Mouse (Mus musculus) left cerebral cortex, adult 8-10 months (tissue): Measurements from ENCODE around the gene Dusp16. TPM values are rescaled to one million over a fixed set of nuclear protein-coding genes. Genes with fewer than 3 reads are reported as not detected.
A peak's percentile ranks its signal among the peaks of the same experiment; 100 is the strongest.

ENCODE experiments used
- DNase-seq, 2 experiments: peaks; one replicate each; pipeline ENCODE4 v3.0.0; 2022; ENCODE audit warnings: low spot score in 2 of 2
- total RNA-seq, 4 experiments: library from RNA; stranded (reverse); gene quantifications; 2 replicates each; pipeline ENCODE4 v1.2.4; 2022

Gene Dusp16
- 10 to 100 TPM in 3 of 4 experiments, 1 to 10 TPM in 1; 9.9 to 16.3 (median 14.0) TPM for total RNA-seq

DNA sequence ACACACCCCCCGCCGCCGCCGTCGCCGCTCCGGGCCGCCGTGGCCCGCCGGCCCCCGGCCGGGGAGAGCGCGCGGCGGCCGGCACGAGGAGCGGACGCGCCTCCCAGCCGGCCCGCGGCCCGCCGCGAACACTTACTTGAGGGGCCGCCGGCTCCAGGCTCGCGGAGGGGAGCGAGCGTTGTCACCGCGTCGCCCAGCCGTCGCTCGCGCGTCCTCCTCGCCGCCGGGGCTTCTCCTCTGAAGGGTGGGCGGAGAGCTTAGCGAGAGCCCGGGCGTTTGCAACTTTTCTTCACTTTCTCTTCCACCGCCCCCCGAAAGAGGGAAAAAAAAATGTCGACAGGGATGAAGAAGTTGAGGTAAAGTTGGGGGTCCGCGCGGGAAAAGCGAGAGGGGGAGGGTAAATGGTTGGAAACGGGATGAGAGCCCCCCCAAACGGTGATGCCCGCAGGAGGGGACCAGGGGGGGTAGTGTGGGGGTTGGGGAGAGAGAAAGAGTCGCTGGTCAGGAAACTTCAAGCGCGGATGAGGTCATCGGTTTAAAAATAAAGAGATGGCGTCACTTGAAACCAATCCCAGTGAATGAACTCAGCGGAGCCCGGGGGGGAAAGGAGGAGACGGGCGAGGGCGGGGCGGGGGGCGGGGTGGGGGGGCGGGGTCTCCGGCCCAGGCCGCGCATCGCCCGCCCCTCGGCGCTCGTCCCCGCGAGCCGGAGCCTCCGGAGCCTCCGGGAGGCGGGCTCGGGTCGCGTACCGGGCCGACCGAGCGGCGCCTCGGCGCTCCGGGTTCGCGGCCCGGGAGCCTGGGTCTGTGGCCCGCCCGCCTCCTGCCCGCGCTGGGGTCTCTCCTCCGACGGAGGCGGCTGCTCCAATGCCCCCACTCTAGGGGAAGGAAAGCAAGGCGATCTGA lies at the start of gene Dusp16:
Gene Dusp16 (minus strand): TSS at position 485 of the 905 bp plus-strand sequence.
- DNase-seq = peak; percentile 39 to 85

- DNase-seq = no peak
These were observed 47.9 kb upstream of the Dusp16 start for GRCm38 (mm10) chr6:134840346-134840745.

DNA sequence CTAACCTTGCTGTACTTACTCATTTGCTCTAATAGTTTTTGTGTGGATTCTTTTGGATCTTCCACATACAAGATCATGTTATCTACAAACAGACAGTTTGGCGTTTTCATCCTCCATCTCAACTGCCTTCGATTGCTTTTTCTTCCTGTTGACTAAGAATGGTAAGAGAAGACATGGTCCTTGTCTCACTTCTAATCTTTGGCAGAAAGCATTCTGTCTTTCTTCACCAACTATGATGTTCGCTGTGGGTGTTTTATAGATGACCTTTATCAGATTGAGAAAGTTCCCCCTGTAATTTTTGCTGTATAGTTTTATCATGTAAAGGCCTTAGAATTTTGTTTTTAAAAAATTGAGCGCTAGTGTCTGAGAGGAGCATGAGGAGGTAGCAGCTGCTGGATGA lies 45.7 kb upstream of the Dusp16 start:
- no peak for DNase-seq

GRCm38 (mm10) chr6:134834585-134835251 lies 42.3 kb upstream of the Dusp16 start:
- no peak for DNase-seq

- no peak for DNase-seq
These were observed 38.4 kb upstream of the Dusp16 start for GRCm38 (mm10) chr6:134830776-134831175.

GRCm38 (mm10) chr6:134829786-134830700 lies 37.6 kb upstream of the Dusp16 start, which contains the start of gene Crebl2:
Gene Crebl2, plus strand, starts transcription at chr6:134830154.
- DNase-seq = peak; percentile 100

- DNase-seq = no peak
These were observed 30.4 kb upstream of the Dusp16 start for GRCm38 (mm10) chr6:134822844-134823243.

DNA sequence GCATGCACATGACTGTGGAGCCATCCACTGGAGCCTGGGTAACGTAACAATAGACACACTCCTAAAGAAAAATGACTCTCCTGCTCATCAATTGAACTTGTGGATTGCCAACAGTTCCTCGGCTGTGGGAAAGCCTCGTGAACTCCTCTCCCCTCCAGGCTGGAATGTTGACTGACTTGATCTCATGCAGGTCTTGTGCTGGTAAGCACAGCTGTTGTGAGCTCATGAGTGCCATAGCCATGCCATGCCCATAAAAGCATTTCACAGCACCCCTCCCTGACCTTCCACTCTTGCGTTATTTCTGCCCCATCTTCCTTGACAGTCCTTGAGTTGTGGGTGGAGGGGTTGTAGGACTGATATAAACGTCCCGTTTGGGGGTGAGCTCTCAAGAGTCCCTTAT lies 28.0 kb upstream of the Dusp16 start:
- DNase-seq = no peak

GRCm38 (mm10) chr6:134819741-134820140 lies 27.3 kb upstream of the Dusp16 start:
- no peak for DNase-seq

DNA sequence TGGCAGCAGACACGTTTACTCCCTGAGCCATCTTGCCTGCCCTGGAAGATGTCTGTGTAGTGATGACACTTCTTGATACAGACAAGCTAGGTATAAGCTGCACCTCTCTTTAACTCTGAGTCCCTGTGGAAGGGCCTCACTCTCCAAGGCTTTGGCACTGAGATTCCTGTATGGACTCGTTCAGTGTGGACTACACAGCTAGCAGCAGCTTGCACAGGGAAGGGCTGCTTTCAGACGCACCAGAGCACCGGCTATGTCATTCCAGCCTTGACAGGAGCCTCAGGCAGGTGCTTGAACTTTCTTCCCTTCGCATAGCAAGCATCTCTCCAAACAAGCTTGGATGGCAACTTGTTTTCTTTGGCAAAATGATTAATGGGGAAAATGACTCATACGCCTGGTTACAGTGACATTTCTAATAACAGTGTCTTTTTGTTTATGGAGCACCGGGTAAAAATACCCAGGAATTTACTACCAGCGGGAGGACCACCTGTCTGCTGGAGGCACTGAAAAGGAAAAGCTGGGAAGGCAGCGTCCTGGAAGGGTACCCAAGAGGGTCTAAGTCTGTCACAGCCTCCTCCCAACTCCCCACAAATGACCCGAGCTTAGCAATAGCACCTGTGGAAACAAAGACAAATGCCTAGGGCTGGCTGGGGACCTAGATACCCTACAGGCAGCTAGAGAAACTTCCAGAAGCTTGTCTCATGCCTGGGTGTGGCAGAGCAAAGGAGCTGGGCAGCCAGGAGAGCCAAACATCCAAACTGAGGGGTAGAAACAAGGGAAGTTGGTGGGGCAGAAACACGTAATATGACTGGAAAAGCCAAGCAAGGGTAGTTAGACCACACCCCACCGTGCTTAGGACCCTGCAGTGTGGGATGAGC lies 24.9 kb upstream of the Dusp16 start:
- DNase-seq = no peak

DNA sequence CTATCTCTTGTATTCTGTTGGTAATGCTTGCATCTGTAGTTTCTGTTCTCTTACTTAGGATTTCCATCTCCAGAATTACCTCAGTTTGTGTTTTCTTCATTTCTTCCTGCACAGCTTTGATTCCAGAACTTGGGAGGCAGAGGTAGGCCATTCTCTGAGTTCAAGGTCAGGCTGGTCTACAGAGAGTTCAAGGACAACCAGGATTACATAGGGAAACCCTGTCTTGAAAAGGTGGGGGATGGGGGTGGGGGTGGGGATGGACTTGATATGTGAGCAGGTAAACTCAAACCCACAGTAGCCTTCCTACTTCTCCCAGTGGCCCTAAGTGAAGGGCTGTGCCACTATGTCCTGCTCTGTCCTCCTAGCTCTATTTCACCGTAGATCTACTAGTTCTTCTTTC lies 20.6 kb upstream of the Dusp16 start:
- no peak for DNase-seq

- no peak for DNase-seq
These were observed 15.4 kb upstream of the Dusp16 start for GRCm38 (mm10) chr6:134807794-134808193.

GRCm38 (mm10) chr6:134807091-134807490 lies 14.7 kb upstream of the Dusp16 start:
- DNase-seq = no peak

DNA sequence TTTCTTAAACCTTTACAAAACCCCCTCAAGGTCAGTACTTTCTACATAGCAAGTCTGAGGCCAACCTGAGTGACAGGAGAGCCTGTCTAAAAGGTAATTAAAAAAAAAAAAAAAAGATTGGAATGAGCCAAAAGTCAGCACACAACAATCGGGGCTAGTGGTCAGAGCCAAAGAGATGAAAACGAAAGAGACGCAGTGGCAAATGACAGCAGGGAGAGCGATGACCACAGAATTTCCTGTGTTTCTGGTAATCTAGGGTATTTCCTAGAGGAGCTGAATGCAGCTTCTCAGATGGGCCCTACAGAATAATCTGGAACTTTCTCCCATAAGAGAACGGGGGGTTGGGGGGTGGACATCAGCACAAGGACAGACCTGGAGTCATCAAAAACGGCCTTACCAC lies 13.7 kb upstream of the Dusp16 start:
- no peak for DNase-seq

DNA sequence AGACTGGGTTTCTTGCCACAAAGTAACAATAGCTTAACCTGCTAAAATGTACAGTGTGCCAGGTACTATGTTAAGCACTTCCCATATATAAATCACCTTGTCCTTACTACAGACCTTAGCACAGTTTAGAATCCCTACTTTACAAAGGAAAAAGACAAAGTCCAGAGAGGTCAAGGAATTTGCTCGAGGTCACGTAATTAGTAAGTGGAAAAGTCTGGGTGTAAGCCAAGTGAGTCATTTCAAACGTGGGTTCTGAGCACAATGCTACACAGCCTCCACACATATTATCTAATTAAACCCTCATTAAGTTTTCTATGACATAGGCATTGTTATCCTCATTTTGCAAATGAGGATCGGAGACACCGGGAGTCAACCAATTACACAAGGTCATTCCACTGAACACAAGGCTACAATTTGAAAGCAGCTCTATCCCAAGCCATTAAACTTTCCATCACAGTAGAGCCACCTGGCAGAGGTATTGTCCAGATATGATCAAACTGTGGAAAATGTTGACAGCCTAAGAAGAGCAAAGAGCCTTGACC lies 12.4 kb upstream of the Dusp16 start:
- DNase-seq = no peak

DNA sequence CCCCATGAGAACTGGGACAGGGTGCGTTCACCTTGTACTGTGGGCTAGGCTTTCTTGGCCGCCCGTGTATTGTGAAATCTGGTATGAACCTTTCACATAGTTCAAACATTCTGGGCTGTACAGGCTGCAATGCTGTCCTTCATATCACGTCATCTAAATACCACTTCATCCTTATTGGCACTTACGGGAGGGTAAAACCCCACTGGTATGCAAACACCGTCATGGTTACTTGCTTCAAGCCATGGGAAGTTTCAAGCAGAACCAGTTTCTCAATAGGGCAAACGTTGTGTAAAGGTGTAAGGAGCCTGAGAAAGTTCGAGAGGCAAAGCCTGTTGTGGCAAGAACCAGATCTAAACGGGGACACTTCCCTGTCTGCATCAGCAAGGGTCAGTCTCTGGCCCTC lies 10.2 kb upstream of the Dusp16 start:
- DNase-seq = no peak

DNA sequence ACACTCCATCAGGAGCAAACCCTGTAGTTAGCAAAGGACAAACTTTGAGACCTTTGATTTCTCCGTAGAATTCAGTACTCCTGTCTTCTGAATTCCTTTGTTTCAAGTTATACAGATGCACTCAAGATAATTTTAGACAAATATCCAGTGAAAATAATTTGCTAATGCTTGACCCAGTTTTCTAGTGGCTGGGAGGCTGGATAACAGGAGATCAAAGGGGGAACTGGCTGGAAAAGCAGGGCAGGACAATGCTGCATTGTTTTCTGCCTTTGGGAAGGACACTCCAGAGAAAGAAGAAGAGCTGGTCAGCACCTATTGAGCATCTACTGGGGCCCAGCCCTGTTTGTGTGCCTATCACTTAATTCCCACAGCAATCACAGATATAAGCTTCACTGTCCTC lies 9.1 kb upstream of the Dusp16 start:
- no peak for DNase-seq

DNA sequence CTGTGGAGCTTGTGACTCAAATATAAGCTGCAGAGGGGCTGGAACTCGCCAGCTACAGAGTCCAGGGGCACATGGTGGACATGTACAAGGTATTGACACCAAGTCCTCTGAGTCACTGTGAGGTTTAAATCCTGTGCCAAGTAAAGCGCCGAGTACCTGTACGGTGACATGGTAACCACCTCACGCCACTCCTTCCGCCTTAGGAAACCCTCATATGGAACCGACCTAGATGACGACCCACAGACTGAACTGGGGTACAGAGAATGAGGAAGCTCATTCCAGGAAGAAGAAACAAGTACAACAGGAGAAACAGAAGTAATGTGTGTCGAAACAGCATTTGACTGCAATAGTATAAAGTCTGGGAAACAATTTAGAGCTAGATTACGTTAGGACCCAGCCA lies 3.9 kb upstream of the Dusp16 start:
- no peak for DNase-seq

DNA sequence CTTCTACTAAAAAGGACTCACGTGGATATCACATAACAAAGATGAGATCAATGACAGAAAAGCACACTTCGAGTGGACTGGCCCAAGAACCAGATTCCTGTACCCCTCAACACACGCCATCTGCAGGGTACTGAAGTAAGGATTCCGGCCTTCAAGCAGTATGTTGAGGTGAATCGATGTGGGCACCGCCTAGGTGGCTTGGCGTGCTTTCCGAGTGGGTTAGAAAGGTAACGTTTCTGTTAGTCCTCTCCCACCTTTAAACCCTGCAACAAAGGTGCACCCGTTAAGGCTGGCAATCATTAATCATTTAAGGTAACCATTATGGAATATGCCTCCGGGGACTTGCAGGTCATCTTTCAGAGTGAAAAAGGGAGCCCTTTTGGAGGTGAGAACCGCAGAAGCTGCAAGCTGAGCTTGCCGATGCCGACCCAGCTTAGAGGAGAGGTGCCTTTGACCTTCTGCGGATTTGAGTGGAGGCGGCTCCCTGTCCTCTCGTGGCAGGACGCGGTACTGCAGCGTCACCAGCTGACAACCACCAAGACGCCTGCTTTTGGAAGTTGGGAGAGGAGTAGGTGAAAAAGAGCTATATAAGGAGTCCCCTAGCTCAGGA lies 1.6 kb upstream of the Dusp16 start:
- DNase-seq = peak; percentile 55 to 80
